Mouse (Mus musculus): ENCODE measurements around the gene Sema6b.

DNA sequence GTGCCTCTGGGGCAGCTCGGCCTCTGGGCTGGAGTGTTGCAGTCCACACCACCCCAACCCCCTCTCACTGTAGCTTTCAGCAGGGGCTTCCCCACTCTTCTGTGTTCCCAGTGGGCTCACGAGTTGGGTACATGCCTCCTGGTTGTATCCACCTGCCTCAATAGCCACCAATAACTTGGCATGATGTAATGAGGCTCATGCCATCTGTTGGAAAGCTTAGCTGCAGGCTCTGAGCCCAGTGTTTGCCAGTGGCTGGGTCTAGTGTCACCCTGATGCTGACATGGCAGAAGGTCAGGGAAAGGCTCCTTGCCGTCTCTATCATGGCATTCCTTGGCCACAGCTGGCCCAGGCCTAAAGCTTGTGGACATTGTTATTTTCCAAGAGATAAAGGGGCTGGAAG is 39.3 kb downstream of the Sema6b start:
- TF ChIP-seq CTCF (IDR thresholded peaks at IDR 0.05) (no peak), POLR2A (IDR thresholded peaks at IDR 0.05; ENCODE audit: insufficient read depth, low read depth, low read length) (peak; percentile 67; the same call in 1 of the 2 replicates)

Data from heart, adult 2 months (tissue).